Mouse (Mus musculus): ENCODE data around the gene Cfap54. TPM values are rescaled to one million over a fixed set of nuclear protein-coding genes. Genes with fewer than 3 reads are reported as not detected.

Gene Cfap54
- polyA plus RNA-seq, 1 experiment from 2014 or later = 2.0 TPM

- no peaks in the 10 kb centered on the region for H3K9me3 ChIP-seq (replicated peaks)
- H3K27ac ChIP-seq = no peak overlapping the region
- H3K4me1 ChIP-seq = no peaks in the 10 kb centered on the region
- WGBS = 78% methylated on average over 4 of the region's 4 CpGs
- ATAC-seq (ENCODE audit: low FRiP score) = no peak
- H3K4me2 ChIP-seq (replicated peaks) = no peak overlapping the region
- no peak overlapping the region for H3K4me3 ChIP-seq
- no peaks in the 10 kb centered on the region for H3K36me3 ChIP-seq
- no peak overlapping the region for H3K9ac ChIP-seq
- no peaks in the 10 kb centered on the region for H3K27me3 ChIP-seq
Observed at GRCm38 (mm10) chr10:93041392-93041791, 40.0 kb downstream of the Cfap54 start.

DNA sequence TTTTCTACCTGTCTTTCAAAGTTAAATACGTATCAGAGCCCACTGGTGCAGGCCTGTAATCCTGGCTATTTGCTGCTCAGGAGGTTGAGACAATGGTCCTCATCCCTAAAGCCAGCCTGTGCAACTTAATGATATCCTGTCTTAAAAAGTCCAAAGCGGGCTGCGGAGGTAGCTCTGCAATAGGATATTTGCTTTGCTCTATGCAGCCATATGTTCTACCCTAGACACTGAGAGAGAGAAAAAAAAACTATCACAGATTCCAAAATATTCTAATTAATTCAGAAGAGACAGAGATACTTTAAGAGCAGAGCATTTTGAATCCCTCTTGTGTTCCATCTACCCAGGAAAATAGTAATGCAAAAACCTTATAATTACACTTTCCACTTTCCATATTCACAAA, 44.9 kb downstream of the Cfap54 start:
- H3K27me3 ChIP-seq = no peaks in the 10 kb centered on the region
- WGBS = 87% methylated on average over 3 of the region's 3 CpGs
- H3K36me3 ChIP-seq = no peaks in the 10 kb centered on the region
- no peaks in the 10 kb centered on the region for H3K9me3 ChIP-seq (replicated peaks)
- no peak overlapping the region for H3K9ac ChIP-seq
- no peak overlapping the region for H3K4me3 ChIP-seq
- H3K4me1 ChIP-seq = no peaks in the 10 kb centered on the region
- H3K27ac ChIP-seq = no peak overlapping the region
- H3K4me2 ChIP-seq (replicated peaks) = no peak overlapping the region
- no peak for ATAC-seq (ENCODE audit: low FRiP score)

DNA sequence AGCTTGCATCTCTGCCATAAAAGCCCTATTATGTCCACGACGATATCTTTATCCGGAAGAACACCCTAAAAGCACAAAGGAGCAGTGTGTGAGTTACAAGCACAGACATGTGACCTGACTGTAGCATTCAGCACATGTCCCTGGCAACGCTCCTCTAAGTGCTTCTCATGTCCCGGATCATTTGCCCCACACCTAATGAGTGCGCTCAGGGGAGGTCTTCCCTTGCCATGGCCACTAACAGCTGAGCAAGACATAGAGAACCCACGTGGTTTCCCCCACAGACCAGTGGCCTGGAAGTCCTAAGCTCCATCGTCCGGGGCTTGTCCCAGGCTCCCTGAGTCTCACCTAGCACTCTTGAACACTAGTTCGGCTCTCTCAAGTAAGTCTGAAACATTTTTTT, 45.9 kb downstream of the Cfap54 start:
- H3K9ac ChIP-seq = no peak overlapping the region
- 57% methylated on average over 10 of the region's 10 CpGs for WGBS
- no peak for ATAC-seq (ENCODE audit: low FRiP score)

GRCm38 (mm10) chr10:93023295-93023694, 58.1 kb downstream of the Cfap54 start:
- H3K27me3 ChIP-seq = no peaks in the 10 kb centered on the region
- H3K4me2 ChIP-seq (replicated peaks) = no peak overlapping the region
- no peaks in the 10 kb centered on the region for H3K36me3 ChIP-seq
- ATAC-seq (ENCODE audit: low FRiP score) = no peak
- no peak overlapping the region for H3K4me3 ChIP-seq
- no peak overlapping the region for H3K9ac ChIP-seq
- 83% methylated on average over 8 of the region's 8 CpGs for whole genome bisulfite sequencing
- no peak overlapping the region for H3K27ac ChIP-seq
- no peaks in the 10 kb centered on the region for H3K9me3 ChIP-seq (replicated peaks)
- no peaks in the 10 kb centered on the region for H3K4me1 ChIP-seq

More for the DNA sequence above, 45.9 kb downstream of the Cfap54 start:
- H3K9me3 ChIP-seq (replicated peaks) = no peaks in the 10 kb centered on the region
- no peaks in the 10 kb centered on the region for H3K27me3 ChIP-seq
- H3K4me2 ChIP-seq (replicated peaks) = no peak overlapping the region
- H3K27ac ChIP-seq = no peak overlapping the region
- H3K4me3 ChIP-seq = no peak overlapping the region
- no peaks in the 10 kb centered on the region for H3K36me3 ChIP-seq
- no peaks in the 10 kb centered on the region for H3K4me1 ChIP-seq

DNA sequence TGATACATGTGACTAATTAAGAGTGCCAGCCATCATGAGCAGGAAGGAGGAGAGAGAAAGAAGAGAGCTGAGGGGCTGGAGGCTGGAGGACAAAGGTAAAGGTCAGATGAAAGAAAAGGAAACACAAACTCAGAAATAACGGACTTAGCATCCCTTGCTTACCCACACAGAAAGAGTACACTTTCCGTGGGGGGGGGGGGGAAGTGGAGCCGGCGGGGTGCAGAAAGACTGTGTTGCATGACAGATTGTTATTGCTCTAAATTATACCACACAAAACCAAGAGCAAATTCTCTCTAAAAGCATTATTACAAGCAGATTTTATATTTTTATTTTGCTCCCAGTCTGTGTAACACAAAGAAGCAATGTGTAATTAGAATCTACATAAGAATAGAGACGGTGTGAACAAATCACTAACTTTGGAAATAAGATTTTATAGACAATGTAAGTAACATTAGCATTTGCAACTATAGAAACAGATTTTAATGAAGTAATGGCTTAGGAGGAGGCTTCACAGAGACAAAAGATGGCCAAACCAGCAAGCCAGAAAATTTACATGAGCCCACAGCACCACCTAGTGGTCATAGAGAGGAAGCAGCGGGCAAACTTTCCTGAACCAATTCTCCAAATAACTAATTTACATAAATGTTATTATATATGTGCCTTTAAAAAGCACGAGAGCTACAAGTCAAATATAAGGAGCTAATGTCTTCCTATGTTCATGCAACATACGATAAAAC, 67.2 kb downstream of the Cfap54 start:
- no peak overlapping the region for H3K4me2 ChIP-seq (replicated peaks)
- H3K27me3 ChIP-seq = no peaks in the 10 kb centered on the region

GRCm38 (mm10) chr10:93011085-93011484, 70.3 kb downstream of the Cfap54 start:
- Histone ChIP-seq H3K9ac (no peak overlapping the region), H3K27me3 (no peaks in the 10 kb centered on the region), H3K4me3 (no peak overlapping the region), H3K9me3 (replicated peaks) (no peaks in the 10 kb centered on the region), H3K4me2 (replicated peaks) (no peak overlapping the region), H3K4me1 (peaks cover 3% of the 10 kb centered on the region; the same call in 1 of the 2 replicates), H3K36me3 (no peaks in the 10 kb centered on the region), H3K27ac (no peak overlapping the region)
- no peak for ATAC-seq (ENCODE audit: low FRiP score)
- 84% methylated on average over 14 of the region's 14 CpGs for WGBS

More for the DNA sequence above, 67.2 kb downstream of the Cfap54 start:
- Histone ChIP-seq H3K27ac (no peak overlapping the region), H3K9ac (no peak overlapping the region), H3K36me3 (no peaks in the 10 kb centered on the region), H3K4me3 (no peak overlapping the region), H3K4me1 (peaks cover 3% of the 10 kb centered on the region; the same call in 1 of the 2 replicates), H3K9me3 (replicated peaks) (no peaks in the 10 kb centered on the region)
- WGBS = 46% methylated on average over 8 of the region's 8 CpGs
- ATAC-seq (ENCODE audit: low FRiP score) = no peak

- Histone ChIP-seq H3K27ac (no peak overlapping the region), H3K9me3 (replicated peaks) (no peaks in the 10 kb centered on the region), H3K27me3 (no peaks in the 10 kb centered on the region), H3K9ac (no peak overlapping the region), H3K4me1 (no peaks in the 10 kb centered on the region), H3K4me2 (replicated peaks) (no peak overlapping the region), H3K4me3 (no peak overlapping the region), H3K36me3 (no peaks in the 10 kb centered on the region)
- 81% methylated on average over 3 of the region's 3 CpGs for WGBS
- no peak for ATAC-seq (ENCODE audit: low FRiP score)
Observed at GRCm38 (mm10) chr10:93006970-93007369, 74.4 kb downstream of the Cfap54 start.

- Histone ChIP-seq H3K4me1 (no peaks in the 10 kb centered on the region), H3K27me3 (no peaks in the 10 kb centered on the region), H3K27ac (no peak overlapping the region), H3K4me2 (replicated peaks) (no peak overlapping the region), H3K9ac (no peak overlapping the region), H3K4me3 (no peak overlapping the region), H3K36me3 (no peaks in the 10 kb centered on the region), H3K9me3 (replicated peaks) (no peaks in the 10 kb centered on the region)
- ATAC-seq (ENCODE audit: low FRiP score) = no peak
- WGBS = 88% methylated on average over 9 of the region's 9 CpGs
Observed at GRCm38 (mm10) chr10:93006405-93006804, 75.0 kb downstream of the Cfap54 start.

DNA sequence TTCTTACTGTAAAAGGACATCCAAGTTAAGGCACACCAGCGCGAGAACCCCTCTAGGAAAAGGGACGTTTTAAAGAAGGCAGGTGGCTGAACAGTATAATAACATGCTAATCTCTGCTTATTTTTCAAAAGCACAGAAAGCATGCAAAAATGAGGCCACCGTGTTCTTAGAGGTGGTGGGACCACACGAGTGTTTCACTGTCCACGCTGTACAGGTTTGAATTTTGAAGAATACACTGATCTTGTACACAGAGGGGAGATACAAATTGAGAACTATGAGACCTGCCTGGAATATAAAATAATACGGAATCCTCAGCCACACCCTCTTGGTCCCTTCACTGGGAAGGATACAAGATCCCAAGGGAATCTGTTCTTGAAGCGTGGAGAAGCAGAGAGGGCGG, 82.9 kb downstream of the Cfap54 start:
- Histone ChIP-seq H3K36me3 (no peaks in the 10 kb centered on the region), H3K9ac (no peak overlapping the region), H3K4me1 (no peaks in the 10 kb centered on the region), H3K4me2 (replicated peaks) (no peak overlapping the region), H3K9me3 (replicated peaks) (no peaks in the 10 kb centered on the region), H3K4me3 (no peak overlapping the region), H3K27me3 (no peaks in the 10 kb centered on the region), H3K27ac (no peak overlapping the region)
- 90% methylated on average over 9 of the region's 9 CpGs for WGBS
- no peak for ATAC-seq (ENCODE audit: low FRiP score)

DNA sequence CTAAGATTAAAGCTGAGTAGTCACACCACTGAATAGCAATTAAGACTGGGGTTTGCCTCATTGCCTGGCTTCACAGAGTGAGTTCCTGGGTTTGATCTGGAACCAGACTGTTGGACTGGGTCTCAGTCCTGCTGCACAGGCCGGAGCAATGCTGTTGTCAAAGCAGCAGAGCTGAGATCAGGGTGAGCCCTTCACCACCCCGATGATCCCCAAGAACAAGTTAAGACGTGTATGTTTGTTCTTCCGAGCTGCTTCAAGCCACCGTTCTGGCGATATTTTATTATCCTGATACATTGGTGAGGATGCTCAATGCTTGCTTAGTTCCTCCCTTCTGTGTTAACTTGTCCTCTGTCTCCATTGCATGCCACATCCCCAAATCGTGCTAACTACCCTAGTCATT, 86.2 kb downstream of the Cfap54 start:
- Histone ChIP-seq H3K9me3 (replicated peaks) (no peaks in the 10 kb centered on the region), H3K4me2 (replicated peaks) (no peak overlapping the region), H3K4me3 (no peak overlapping the region), H3K36me3 (no peaks in the 10 kb centered on the region), H3K27me3 (no peaks in the 10 kb centered on the region), H3K9ac (no peak overlapping the region), H3K4me1 (no peaks in the 10 kb centered on the region), H3K27ac (no peak overlapping the region)
- WGBS = 95% methylated on average over 7 of the region's 7 CpGs
- ATAC-seq (ENCODE audit: low FRiP score) = no peak

DNA sequence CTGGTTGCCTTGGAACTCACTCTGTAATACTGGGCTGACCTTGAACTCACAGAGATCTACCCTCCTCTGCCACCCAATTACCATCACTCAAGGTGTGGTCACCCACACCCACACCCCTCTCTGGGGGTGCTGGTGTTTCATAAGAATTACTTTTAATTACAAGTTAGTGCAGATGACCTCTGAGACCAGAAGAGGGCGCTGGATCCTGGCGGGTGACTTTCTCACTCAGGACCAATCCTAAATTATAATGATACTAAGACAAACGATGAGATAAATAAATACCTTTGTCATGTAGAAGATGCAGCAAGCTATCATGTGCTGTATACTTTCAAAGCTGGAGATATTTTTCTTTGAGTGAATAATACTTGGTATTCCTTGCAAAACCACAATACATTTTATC, 87.1 kb downstream of the Cfap54 start:
- H3K36me3 ChIP-seq = no peaks in the 10 kb centered on the region
- no peaks in the 10 kb centered on the region for H3K4me1 ChIP-seq
- 56% methylated on average over 3 of the region's 3 CpGs for WGBS
- no peak overlapping the region for H3K4me3 ChIP-seq
- H3K27ac ChIP-seq = no peak overlapping the region
- no peak for ATAC-seq (ENCODE audit: low FRiP score)
- no peaks in the 10 kb centered on the region for H3K27me3 ChIP-seq
- H3K9me3 ChIP-seq (replicated peaks) = no peaks in the 10 kb centered on the region
- no peak overlapping the region for H3K4me2 ChIP-seq (replicated peaks)
- no peak overlapping the region for H3K9ac ChIP-seq

GRCm38 (mm10) chr10:92992526-92992925, 88.9 kb downstream of the Cfap54 start:
- no peak overlapping the region for H3K9ac ChIP-seq
- no peak overlapping the region for H3K4me3 ChIP-seq
- no peaks in the 10 kb centered on the region for H3K36me3 ChIP-seq
- H3K27me3 ChIP-seq = no peaks in the 10 kb centered on the region
- no peak for ATAC-seq (ENCODE audit: low FRiP score)
- H3K4me2 ChIP-seq (replicated peaks) = no peak overlapping the region
- H3K27ac ChIP-seq = no peak overlapping the region
- no peaks in the 10 kb centered on the region for H3K4me1 ChIP-seq
- H3K9me3 ChIP-seq (replicated peaks) = no peaks in the 10 kb centered on the region

DNA sequence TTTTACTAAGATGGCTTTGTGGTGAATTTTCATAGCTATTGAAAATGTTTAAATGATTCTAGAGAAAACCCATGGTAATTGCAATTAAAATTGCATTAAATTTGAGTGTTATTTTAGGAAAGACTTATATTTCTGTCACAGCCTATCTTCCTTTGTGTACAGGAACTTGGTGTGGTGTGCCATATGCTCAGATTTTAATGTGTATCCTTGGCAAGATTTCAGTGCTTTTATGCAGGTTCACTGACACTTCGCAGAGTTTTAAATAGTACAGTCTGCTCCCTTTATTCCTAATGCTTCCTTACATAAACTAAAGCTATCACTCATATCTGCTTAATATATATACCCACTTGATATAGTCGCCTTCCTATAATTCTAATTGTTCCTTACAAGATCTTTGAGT, 90.8 kb downstream of the Cfap54 start:
- Histone ChIP-seq H3K36me3 (no peaks in the 10 kb centered on the region), H3K27ac (no peak overlapping the region), H3K9me3 (replicated peaks) (no peaks in the 10 kb centered on the region), H3K9ac (no peak overlapping the region), H3K4me2 (replicated peaks) (no peak overlapping the region), H3K4me1 (no peaks in the 10 kb centered on the region), H3K27me3 (no peaks in the 10 kb centered on the region), H3K4me3 (no peak overlapping the region)
- 85% methylated on average over 2 of the region's 2 CpGs for WGBS
- no peak for ATAC-seq (ENCODE audit: low FRiP score)
